Mouse (Mus musculus) urinary bladder, postnatal 4 days (tissue): ENCODE results near the gene Rrbp1.

Experiments
- DNase-seq, 2 experiments: peaks; one replicate each; pipeline ENCODE4 v3.0.0; 2021 to 2022; ENCODE audit warnings: low spot score in 2 of 2

Rrbp1 gene

DNA sequence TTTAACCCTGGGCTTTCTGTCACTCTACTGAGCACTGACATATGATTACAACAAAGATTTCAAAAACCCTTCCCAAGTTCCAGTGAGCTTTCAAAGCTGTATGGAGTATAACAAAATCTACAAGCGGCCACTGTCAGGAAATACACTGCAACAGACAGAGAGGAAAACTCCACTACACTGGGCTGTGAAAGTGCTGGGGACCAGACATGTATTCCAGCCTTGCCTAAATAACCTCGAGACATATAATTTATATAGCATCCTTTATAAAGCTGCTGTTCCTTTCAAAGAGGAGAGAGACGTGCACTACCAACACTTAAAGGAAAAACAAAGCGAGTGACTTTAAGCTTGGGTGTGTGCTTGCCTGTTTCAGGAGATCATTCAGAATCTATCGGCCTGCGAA, 4.4 kb downstream of the Rrbp1 start:
- no peak for DNase-seq

GRCm38 (mm10) chr2:144005166-144005955, 5.7 kb downstream of the Rrbp1 start:
- DNase-seq: peak in 1 of 2 experiments; percentile 48

- no peak for DNase-seq
These were observed 7.5 kb downstream of the Rrbp1 start for GRCm38 (mm10) chr2:144003544-144003943.

GRCm38 (mm10) chr2:144002229-144002984, 8.7 kb downstream of the Rrbp1 start:
- no peak for DNase-seq

DNA sequence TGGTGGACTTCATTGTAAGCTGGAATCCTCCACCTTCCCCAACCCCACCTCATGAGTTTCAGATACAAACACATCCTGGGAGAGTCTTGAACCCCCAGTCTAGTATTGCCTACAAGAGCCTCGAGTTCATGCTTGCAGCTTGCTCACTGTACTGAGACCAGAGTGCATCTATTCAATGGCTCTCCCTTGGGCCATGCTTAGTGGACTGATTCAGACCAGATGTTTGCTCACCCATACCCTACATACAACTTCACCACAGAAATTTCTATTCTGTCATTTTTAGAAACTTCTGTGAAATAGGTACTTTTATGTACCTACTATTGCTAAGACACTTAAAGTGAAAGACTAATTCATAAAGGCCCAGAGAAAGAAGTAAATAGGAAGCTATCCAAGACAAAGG, 18.1 kb downstream of the Rrbp1 start:
- DNase-seq: no peak

DNA sequence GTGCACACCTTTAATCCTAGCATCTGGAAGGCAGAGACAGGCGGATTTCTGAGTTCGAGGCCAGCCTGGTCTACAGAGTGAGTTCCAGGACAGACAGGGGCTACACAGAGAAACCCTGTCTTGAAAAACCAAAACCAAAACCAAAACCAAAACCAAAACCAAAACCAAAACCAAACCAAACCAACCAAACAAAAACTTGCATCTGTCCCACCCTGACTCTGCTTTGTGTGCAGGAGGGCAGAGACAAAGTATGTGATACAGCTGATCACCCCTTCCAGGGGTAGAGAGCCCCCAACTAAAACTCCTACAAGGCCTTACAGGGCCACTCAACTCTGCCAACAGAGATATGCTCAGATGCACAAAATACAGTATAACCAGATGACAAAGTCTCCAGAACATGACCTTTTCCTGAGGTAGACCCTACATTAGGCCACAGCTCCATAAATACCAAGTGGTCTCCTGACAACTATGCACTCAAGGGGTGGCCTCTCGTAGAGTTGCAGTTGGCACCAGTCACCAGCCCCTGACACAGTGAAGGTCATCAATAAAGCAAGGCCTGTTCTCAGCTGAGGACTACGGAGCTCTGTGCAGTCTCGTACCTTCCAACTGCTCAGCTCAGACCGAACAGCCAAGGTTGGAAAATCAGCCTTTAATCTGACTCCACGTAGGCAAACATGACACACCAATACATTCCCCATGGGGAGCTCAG, 18.9 kb downstream of the Rrbp1 start:
- no peak for DNase-seq

- no peak for DNase-seq
These were observed 20.1 kb downstream of the Rrbp1 start for GRCm38 (mm10) chr2:143990997-143991396.

- no peak for DNase-seq
These were observed 23.0 kb downstream of the Rrbp1 start for GRCm38 (mm10) chr2:143988016-143988415.

DNA sequence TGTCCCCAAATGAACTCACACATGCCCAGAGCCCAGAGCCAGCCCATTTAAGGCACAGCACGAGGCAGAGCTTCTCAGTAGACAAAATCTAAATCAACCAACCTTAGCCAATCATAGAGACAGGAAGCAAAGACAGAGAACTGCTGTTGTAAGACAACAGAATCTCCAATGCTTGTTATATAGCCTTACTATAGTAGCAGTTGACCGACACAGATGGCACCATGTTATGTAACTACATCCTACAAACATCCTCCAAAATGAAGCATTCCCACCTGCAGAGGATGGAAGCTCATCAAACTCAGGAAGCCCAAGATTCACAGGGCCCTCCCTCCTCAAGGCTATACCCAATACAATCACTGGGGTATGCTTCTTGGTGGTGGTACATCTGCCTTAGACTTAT, 23.6 kb downstream of the Rrbp1 start:
- no peak for DNase-seq

DNA sequence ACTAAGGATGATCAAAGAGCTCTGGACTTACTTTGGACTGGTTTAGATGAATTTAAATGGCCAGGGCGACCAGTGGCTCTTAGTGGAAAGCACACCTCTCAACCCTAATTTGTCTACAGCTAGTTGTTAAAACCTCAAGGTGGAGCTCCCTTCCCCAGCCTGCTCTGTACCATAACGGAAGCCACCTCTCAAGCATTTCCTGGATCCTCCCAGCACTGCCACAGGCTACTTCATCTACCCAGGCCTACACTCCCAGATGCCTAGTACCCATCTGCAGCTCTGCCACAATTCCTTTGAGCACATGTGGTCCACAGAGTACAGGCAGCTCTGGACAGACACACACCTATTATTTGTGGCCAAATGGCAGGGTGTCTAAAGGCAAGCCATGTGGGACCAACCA, 27.6 kb downstream of the Rrbp1 start:
- no peak for DNase-seq

DNA sequence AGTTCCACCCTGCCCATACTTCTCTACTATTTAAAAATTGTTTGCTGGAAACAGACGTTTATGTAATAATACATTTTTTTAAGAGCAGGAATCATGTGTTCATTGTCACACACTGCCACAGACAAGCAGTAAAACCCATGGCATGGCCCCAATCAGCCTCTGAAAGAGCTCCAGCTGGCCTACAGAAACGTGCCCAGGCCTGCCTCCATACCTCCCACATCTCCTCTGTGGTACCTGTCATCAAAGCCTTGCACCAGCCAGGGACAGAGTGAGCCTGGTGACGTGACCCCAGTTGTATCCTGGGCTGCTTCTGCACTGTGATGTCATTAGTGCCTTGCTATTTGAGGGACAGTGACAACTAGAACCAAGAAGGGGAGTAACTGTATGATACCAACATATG, 28.2 kb downstream of the Rrbp1 start:
- DNase-seq: peak in 1 of 2 experiments; percentile 51

GRCm38 (mm10) chr2:143982152-143982551, 28.9 kb downstream of the Rrbp1 start:
- no peak for DNase-seq

- DNase-seq: peak; percentile 38 to 69
These were observed 30.2 kb downstream of the Rrbp1 start for GRCm38 (mm10) chr2:143980781-143981398.

DNA sequence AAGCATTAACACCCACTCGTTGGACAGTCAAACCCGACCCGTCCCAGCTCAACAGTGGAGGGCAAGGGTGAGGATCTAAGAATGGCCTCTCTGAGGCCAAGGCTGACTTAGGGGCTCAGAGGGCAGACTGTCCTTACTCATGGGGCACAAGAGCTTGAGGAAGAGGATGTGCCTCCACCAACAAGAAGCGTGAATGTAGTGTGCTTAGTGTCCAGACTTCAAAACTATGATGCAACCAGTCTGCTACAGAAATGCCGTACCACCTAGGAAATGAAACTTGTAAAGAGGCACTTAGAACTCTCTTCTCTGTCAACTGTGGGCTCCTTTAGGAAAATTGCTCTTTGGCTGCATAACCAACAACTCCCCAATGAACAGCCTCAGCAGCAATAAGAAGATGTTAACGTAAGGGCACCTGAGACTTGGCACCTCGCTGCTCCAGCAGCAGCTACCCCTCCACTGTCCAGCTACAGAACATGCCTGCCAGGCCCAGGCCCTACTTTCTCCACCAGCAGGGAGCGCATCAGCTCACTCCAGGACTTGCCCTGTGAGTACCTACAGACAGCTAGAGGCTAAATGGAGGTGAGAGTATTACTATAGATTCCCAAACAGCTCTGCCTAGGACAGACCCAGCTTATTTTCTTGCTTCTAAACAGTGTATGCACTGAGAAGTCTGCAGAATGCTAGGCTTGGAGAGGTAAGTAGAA, 32.5 kb downstream of the Rrbp1 start:
- peak in 1 of 2 experiments; percentile 55 for DNase-seq

DNA sequence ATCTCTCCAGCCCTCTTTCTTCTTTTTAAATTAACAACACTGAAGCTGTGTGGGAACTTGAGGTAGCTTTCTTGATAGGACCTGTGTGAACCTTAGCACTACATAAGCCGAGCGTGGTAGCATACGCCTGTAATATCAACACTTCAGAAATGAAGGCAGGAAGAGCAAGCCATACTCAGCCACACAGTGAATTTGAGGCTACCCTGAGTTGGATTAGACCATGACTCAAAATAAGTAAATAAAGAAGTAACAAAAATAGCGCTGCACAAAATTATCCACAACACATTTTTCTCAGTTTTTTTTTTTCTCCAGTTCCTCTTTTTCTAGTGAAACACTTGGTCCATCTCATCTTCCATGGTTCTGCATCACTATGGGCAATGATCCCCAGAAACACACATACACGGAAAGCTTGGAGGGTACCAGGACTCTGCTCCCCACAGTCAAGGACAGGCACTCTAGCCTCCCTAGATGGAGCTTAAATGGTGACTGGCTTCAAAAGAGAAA, 35.9 kb downstream of the Rrbp1 start:
- DNase-seq: no peak

DNA sequence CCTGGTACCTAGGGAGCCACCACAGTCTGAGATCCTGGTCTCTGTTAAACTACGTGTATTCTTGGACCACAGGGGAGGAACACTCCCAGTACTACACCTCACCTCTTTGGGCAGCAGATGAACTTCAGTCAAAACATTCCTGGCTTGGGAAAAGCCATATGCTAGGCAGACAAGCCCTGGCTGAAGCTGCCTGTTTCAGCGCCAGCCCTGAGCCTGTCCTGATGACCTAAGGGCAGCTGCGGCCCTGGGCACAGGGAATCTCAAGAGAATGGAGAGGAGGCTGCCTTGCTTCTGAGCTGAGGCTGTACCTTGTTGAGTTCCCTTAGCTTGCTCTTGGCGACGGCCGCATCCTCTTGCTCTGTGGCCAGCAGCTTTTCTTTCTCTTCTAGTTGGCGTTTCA, 37.9 kb downstream of the Rrbp1 start:
- no peak for DNase-seq

- DNase-seq: no peak
These were observed 39.2 kb downstream of the Rrbp1 start for GRCm38 (mm10) chr2:143971887-143972286.

- no peak for DNase-seq
These were observed 40.2 kb downstream of the Rrbp1 start for GRCm38 (mm10) chr2:143970841-143971240.

DNA sequence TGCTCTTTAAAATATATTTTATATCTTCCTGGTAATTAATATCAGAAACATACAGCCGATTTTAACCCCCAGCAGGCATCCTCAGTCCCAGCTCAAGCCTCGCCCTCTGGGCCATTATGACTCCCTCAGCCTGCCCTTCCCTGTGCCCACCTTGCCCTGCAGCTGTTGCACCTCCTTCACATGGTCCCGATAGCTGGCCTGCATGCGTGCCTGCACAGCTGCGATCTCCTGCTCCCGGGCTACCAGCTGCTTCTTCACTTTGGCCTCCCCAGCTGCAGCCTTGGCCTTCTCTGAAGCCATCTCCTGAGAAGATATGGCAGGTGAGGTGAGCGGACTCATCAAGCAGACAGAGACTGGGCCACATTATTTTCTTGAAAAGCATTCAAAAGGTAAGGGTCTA, 41.8 kb downstream of the Rrbp1 start:
- DNase-seq: no peak

DNA sequence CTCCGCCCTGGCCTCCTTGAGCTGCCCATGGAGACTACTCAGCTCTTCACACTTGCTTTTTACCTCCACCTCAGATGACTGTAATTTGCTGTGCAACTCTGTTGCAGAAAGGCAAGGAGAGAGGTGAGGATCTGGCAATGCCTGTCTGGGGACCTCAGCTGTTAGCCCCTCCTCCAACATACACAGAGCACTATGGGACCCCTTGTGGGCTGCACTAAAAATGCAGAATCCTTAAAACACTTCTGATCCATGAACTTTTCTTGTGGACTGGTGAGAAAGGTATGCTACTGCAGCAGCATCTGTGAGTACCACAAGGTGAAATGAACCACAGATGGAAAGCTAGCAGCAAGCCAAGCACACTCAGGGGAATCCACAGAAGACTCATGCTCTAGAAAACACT, 47.7 kb downstream of the Rrbp1 start:
- DNase-seq: no peak

GRCm38 (mm10) chr2:143962192-143962591, 48.9 kb downstream of the Rrbp1 start:
- DNase-seq: no peak
